Mouse (Mus musculus) stomach, embryonic 14.5 days (tissue): ENCODE data around the gene Gm826. TPM values are rescaled to one million over a fixed set of nuclear protein-coding genes. Genes with fewer than 3 reads are reported as not detected.

ENCODE experiments used
- ATAC-seq: fragments of 200-750 bp; cut with Nextera tagmentation; 2 replicates; pipeline ENCODE4 v1.8.0; 2017; ENCODE audit warnings: low read depth, moderate TSS enrichment; ENCODE audit not compliant: insufficient number of reproducible peaks, insufficient read depth, low FRiP score
- H3K27ac ChIP-seq: fragments of 300-500 bp; sonication (generic); 2 replicates; pipeline ENCODE4 v1.5.1; 2014; ENCODE audit warnings: mild to moderate bottlenecking, low read length, moderate library complexity, mixed read lengths
- H3K27me3 ChIP-seq: fragments of 300-500 bp; sonication (generic); 2 replicates; pipeline ENCODE4 v1.6.1; 2014; ENCODE audit warnings: low read length, control low read depth, mixed read lengths; ENCODE audit not compliant: control insufficient read depth, insufficient read depth
- H3K36me3 ChIP-seq: fragments of 300-500 bp; sonication (generic); 2 replicates; pipeline ENCODE4 v1.6.1; 2014; ENCODE audit warnings: mild to moderate bottlenecking, control low read depth, low read length, moderate library complexity, mixed read lengths; ENCODE audit not compliant: control insufficient read depth, insufficient read depth
- H3K4me1 ChIP-seq: fragments of 300-500 bp; sonication (generic); 2 replicates; pipeline ENCODE4 v1.6.1; 2014; ENCODE audit warnings: low read length, control low read depth, mixed read lengths; ENCODE audit not compliant: control insufficient read depth, insufficient read depth
- H3K4me2 ChIP-seq: fragments of 300-500 bp; sonication (generic); replicated peaks from 2 replicates; pipeline ENCODE4 v1.6.1; 2014; ENCODE audit warnings: low read depth, low read length, control low read depth
- H3K4me3 ChIP-seq: fragments of 300-500 bp; sonication (generic); 2 replicates; pipeline ENCODE4 v1.5.1; 2014; ENCODE audit warnings: low read depth, low read length, control low read depth
- H3K9ac ChIP-seq: fragments of 300-500 bp; sonication (generic); replicated peaks from 2 replicates; pipeline ENCODE4 v1.6.1; 2014; ENCODE audit warnings: low read depth, mild to moderate bottlenecking, control low read depth, low read length, moderate library complexity, mixed read lengths
- H3K9me3 ChIP-seq: fragments of 300-500 bp; sonication (generic); 2 replicates; pipeline ENCODE4 v1.6.1; 2016; ENCODE audit warnings: low read depth, low read length, control low read depth; ENCODE audit not compliant: control insufficient read depth
- WGBS: fragments of 180-500 bp; shearing (Covaris S2); extraction: QIAGEN DNeasy Blood & Tissue Kit; methylation state at CpG from one replicate; pipeline ENCODE4 v1.1.7; 2014; 5-methylcytosine and 5-hydroxymethylcytosine counted together
- polyA plus RNA-seq: library from polyadenylated mRNA; unstranded; fragments of >200 nt; fragmentation: Nextera tagmentation; extraction: Ambion mirVana; gene quantifications from 2 replicates; pipeline ENCODE4 v1.2.1, GENCODE M21; 2014

Gene Gm826
- polyA plus RNA-seq, 1 experiment from 2014 or later = not detected

GRCm38 (mm10) chr2:160366980-160367338, 33.0 kb upstream of the Gm826 start, which contains the start of gene Mafb:
TSS of gene Mafb (minus strand) at chr2:160367065.
- peak within 1 kb of the TSS; percentile 76; the same call in 1 of the 2 replicates for H3K27ac ChIP-seq
- peak within 1 kb of the TSS; percentile 56 for H3K4me3 ChIP-seq
- peak within 1 kb of the TSS; percentile 94 for H3K4me2 ChIP-seq
- under 1% methylated on average over 32 of the region's 37 CpGs for WGBS
- H3K9ac ChIP-seq = peak within 1 kb of the TSS; percentile 57
- H3K9me3 ChIP-seq = no peaks in the 10 kb centered on the region
- no peaks in the 10 kb centered on the region for H3K36me3 ChIP-seq
- H3K4me1 ChIP-seq = 0 out of 2 replicates have a peak, but pooled peaks cover 4% of the 10 kb centered on the region
- peak; percentile 89 for ATAC-seq
- H3K27me3 ChIP-seq = peaks cover 39% of the 10 kb centered on the region

GRCm38 (mm10) chr2:160366111-160366979, 32.4 kb upstream of the Gm826 start:
- H3K27me3 ChIP-seq = peaks cover 39% of the 10 kb centered on the region
- H3K36me3 ChIP-seq = no peaks in the 10 kb centered on the region
- 0 out of 2 replicates have a peak, but pooled peaks cover 4% of the 10 kb centered on the region for H3K4me1 ChIP-seq
- H3K4me2 ChIP-seq = peak overlapping the region; percentile 94
- peak overlapping the region; percentile 57 for H3K9ac ChIP-seq
- peak overlapping the region; percentile 76; the same call in 1 of the 2 replicates for H3K27ac ChIP-seq
- peak overlapping the region; percentile 56 for H3K4me3 ChIP-seq
- H3K9me3 ChIP-seq = no peaks in the 10 kb centered on the region
- under 1% methylated on average over 82 of the region's 95 CpGs for WGBS
- ATAC-seq = 0 out of 2 replicates have a peak, but pooled peaks have one; percentile 12

GRCm38 (mm10) chr2:160365107-160365911, 31.3 kb upstream of the Gm826 start:
- 1% methylated on average over 50 of the region's 50 CpGs for WGBS
- 0 out of 2 replicates have a peak overlapping the region, but pooled peaks have one; percentile 14 for H3K9ac ChIP-seq
- no peaks in the 10 kb centered on the region for H3K9me3 ChIP-seq
- H3K27ac ChIP-seq = no peak overlapping the region
- H3K4me1 ChIP-seq = 0 out of 2 replicates have a peak, but pooled peaks cover 4% of the 10 kb centered on the region
- no peak for ATAC-seq
- peak overlapping the region; percentile 56 for H3K4me3 ChIP-seq
- H3K27me3 ChIP-seq = peaks cover 36% of the 10 kb centered on the region
- peak overlapping the region; percentile 94 for H3K4me2 ChIP-seq
- no peaks in the 10 kb centered on the region for H3K36me3 ChIP-seq

- peak overlapping the region; percentile 56 for H3K4me3 ChIP-seq
- H3K36me3 ChIP-seq = no peaks in the 10 kb centered on the region
- no peaks in the 10 kb centered on the region for H3K9me3 ChIP-seq
- H3K27ac ChIP-seq = no peak overlapping the region
- ATAC-seq = no peak
- peak overlapping the region; percentile 94 for H3K4me2 ChIP-seq
- 8% methylated on average over 12 of the region's 12 CpGs for WGBS
- H3K27me3 ChIP-seq = peaks cover 36% of the 10 kb centered on the region
- H3K4me1 ChIP-seq = 0 out of 2 replicates have a peak, but pooled peaks cover 4% of the 10 kb centered on the region
- no peak overlapping the region for H3K9ac ChIP-seq
These were observed 30.7 kb upstream of the Gm826 start for GRCm38 (mm10) chr2:160364666-160365065.

- Histone ChIP-seq H3K9me3 (no peaks in the 10 kb centered on the region), H3K4me3 (peak overlapping the region; percentile 56; the same call in 1 of the 2 replicates), H3K4me1 (0 out of 2 replicates have a peak, but pooled peaks cover 4% of the 10 kb centered on the region), H3K36me3 (no peaks in the 10 kb centered on the region), H3K4me2 (peak overlapping the region; percentile 94), H3K9ac (no peak overlapping the region), H3K27me3 (peaks cover 35% of the 10 kb centered on the region), H3K27ac (no peak overlapping the region)
- ATAC-seq = no peak
- 7% methylated on average over 9 of the region's 9 CpGs for WGBS
These were observed 30.2 kb upstream of the Gm826 start for GRCm38 (mm10) chr2:160364128-160364650.

GRCm38 (mm10) chr2:160363201-160363600, 29.2 kb upstream of the Gm826 start:
- no peak overlapping the region for H3K4me2 ChIP-seq
- ATAC-seq = no peak
- no peaks in the 10 kb centered on the region for H3K9me3 ChIP-seq
- 0 out of 2 replicates have a peak, but pooled peaks cover 4% of the 10 kb centered on the region for H3K4me1 ChIP-seq
- no peak overlapping the region for H3K9ac ChIP-seq
- WGBS = 27% methylated on average over 4 of the region's 4 CpGs
- no peak overlapping the region for H3K4me3 ChIP-seq
- no peaks in the 10 kb centered on the region for H3K36me3 ChIP-seq
- no peak overlapping the region for H3K27ac ChIP-seq
- peaks cover 40% of the 10 kb centered on the region for H3K27me3 ChIP-seq

- Histone ChIP-seq H3K9me3 (no peaks in the 10 kb centered on the region), H3K27ac (no peak overlapping the region), H3K36me3 (no peaks in the 10 kb centered on the region), H3K9ac (no peak overlapping the region), H3K4me3 (no peak overlapping the region), H3K4me2 (no peak overlapping the region), H3K27me3 (peaks cover 46% of the 10 kb centered on the region), H3K4me1 (0 out of 2 replicates have a peak, but pooled peaks cover 2% of the 10 kb centered on the region)
- ATAC-seq = no peak
- 15% methylated on average over 16 of the region's 16 CpGs for WGBS
These were observed 27.6 kb upstream of the Gm826 start for GRCm38 (mm10) chr2:160361442-160362121.
